Mouse (Mus musculus): Measurements from ENCODE around the gene Srrd. TPM values are rescaled to one million over a fixed set of nuclear protein-coding genes. Genes with fewer than 3 reads are reported as not detected.
"Not testable (repeated sequence)": the region's sequence is repeated elsewhere in the genome, so short reads cannot be mapped to it uniquely, and the experiment has no call there.

Gene Srrd
- polyA plus RNA-seq, 1 experiment from 2014 or later = 10.4 TPM

DNA sequence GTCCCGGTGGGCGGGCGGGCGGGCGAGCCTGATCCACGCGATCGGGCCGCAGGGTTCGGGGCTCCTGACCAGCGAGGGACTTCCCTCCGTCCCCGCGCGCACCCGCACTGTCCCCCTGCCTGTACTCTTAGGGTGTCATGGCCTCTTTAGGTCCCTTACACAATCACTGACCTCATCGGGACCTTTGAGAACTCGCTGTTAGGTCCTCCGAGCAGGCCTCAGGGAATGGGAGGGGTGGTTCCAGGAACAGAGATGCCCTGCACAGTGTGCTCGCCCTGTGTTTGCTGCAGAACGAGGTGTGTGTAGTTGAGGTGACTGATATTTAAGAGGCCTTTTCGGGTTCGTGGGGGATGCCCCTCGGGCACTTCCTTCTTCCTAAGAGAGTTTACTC lies 360 bp upstream of the Srrd start:
- Histone ChIP-seq H3K36me3 (ENCODE audit: inconsistent target) (peaks cover 33% of the 10 kb centered on the region), H3K79me2 (ENCODE audit: inconsistent target) (peaks cover 35% of the 10 kb centered on the region), H3K4me3 (ENCODE audit: inconsistent target) (peak overlapping the region; percentile 69), H3K27ac (peak overlapping the region; percentile 52)
- 0% methylated on average over 23 of the region's 24 CpGs for WGBS (ENCODE audit: missing documents)

GRCm38 (mm10) chr5:112339215-112339614 lies 3.6 kb downstream of the Srrd start:
- Histone ChIP-seq H3K36me3 (ENCODE audit: inconsistent target) (peaks cover 52% of the 10 kb centered on the region), H3K27ac (no peak overlapping the region), H3K79me2 (ENCODE audit: inconsistent target) (peaks cover 27% of the 10 kb centered on the region), H3K4me3 (ENCODE audit: inconsistent target) (no peak overlapping the region)
- WGBS (ENCODE audit: missing documents) = 98% methylated on average over 6 of the region's 7 CpGs

DNA sequence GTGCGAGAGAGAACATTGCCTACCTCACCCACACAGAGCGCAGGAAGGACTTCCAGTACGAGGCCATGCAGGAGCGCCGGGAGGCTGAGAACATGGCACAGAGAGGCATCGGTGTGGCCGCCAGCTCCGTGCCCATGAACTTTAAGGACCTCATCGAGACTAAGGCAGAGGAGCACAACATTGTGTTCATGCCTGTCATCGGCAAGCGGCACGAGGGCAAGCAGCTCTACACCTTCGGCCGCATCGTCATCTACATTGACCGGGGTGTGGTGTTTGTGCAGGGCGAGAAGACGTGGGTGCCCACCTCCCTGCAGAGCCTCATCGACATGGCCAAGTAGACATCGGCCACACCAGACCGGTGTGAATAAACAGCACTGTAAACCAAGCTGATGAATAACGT lies 5.8 kb downstream of the Srrd start:
- Histone ChIP-seq H3K27ac (no peak overlapping the region), H3K36me3 (ENCODE audit: inconsistent target) (peaks cover 73% of the 10 kb centered on the region), H3K4me3 (ENCODE audit: inconsistent target) (no peak overlapping the region), H3K79me2 (ENCODE audit: inconsistent target) (peaks cover 20% of the 10 kb centered on the region)
- 94% methylated on average over 22 of the region's 22 CpGs for whole genome bisulfite sequencing (ENCODE audit: missing documents)

DNA sequence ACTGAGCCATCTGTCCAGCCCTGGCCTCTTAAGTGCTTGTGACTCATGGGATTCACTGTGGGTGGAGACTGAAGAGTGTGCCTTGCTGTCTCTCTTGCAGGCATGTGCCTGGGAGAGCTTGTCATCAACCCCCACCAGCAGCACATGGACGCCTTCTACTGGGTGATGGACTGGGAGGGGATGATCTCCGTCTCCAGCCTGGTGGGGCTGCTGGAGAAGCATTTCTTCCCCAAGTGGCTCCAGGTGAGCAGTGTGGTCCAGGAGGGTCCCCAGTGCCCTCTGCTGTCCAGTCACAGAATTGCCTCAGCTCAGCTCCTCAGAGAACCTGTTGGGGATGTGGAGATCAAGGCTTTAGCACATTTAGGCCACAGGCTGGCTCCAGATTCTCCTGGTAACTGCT lies 7.4 kb downstream of the Srrd start:
- H3K36me3 ChIP-seq (ENCODE audit: inconsistent target) = peaks cover 88% of the 10 kb centered on the region
- H3K27ac ChIP-seq = no peak overlapping the region
- 73% methylated on average over 2 of the region's 2 CpGs for WGBS (ENCODE audit: missing documents)
- H3K4me3 ChIP-seq (ENCODE audit: inconsistent target) = no peak overlapping the region
- H3K79me2 ChIP-seq (ENCODE audit: inconsistent target) = peaks cover 13% of the 10 kb centered on the region

DNA sequence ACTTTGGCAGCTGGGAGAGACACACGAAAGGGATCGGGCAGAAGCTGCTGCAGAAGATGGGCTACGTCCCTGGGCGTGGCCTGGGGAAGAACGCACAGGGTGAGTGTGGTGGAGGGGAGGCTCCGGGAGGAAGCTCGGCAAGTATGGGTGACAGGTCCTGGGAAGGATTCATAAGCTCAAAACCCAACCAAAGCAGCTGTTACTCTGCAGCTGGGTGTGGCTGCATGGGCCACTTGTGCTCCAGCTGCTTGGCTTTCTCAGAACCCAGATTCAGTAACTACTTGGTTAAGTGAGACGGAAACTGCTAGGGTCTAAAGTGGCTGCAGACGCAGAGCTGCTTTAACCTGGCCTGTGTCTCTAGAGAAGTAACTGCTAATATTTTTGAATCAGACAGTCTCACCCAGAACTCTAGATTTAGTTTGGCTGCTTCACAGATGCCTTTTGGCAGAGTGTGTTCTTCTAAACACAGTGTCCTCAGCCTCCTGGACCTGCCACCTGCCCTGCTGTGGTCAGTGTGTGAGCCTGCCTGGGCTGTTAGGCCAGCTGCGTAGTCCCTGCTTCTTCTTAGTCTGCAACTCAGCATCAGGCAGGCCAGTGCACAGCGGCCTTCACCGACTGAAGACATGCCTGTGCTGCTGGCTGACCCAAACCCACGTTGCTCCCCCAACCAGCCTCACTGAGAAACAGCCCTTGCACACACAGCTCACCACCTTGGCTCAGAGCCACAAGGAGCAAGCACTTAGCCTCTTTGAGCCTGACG lies 12.9 kb downstream of the Srrd start:
- no peak overlapping the region for H3K4me3 ChIP-seq (ENCODE audit: inconsistent target)
- H3K79me2 ChIP-seq (ENCODE audit: inconsistent target) = peaks cover 32% of the 10 kb centered on the region
- H3K36me3 ChIP-seq (ENCODE audit: inconsistent target) = peaks cover 73% of the 10 kb centered on the region
- no peak overlapping the region for H3K27ac ChIP-seq
- 94% methylated on average over 14 of the region's 14 CpGs for WGBS (ENCODE audit: missing documents)

- H3K27ac ChIP-seq = no peak overlapping the region
- H3K79me2 ChIP-seq (ENCODE audit: inconsistent target) = peaks cover 32% of the 10 kb centered on the region
- H3K4me3 ChIP-seq (ENCODE audit: inconsistent target) = no peak overlapping the region
- H3K36me3 ChIP-seq (ENCODE audit: inconsistent target) = peaks cover 53% of the 10 kb centered on the region
- over 99% methylated on average over 15 of the region's 15 CpGs for WGBS (ENCODE audit: missing documents)
These were observed 15.0 kb downstream of the Srrd start for GRCm38 (mm10) chr5:112327854-112328253.

DNA sequence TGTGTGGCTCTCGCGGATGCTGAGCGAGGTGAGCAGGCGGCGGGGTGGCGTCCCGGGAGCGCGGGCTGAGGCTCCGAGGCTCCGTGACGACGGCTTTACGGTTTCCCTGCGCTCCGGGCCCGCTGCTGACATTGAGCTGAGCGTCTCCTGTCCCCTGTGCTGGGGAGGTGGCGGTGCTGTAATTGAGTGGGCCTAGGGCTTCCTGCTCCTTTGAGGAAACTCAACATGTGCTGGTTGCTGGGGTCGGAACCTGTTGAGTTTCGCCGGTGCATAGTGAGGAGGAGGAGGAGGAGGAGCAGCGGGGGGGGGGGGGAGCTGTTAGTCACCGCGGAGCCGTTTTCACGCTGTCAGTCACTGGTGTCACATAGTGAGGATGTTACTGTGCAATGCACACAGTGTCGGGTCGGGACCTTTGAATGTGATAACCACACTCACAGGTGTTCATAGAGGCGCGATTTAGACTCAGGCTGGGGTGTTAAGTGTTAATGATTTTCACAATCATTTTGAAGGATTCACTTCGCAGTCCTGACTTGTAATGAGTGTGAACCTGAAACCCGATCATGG lies 16.3 kb downstream of the Srrd start:
- Histone ChIP-seq H3K4me3 (ENCODE audit: inconsistent target) (peak overlapping the region; percentile 91), H3K27ac (peak overlapping the region; percentile 39), H3K79me2 (ENCODE audit: inconsistent target) (peaks cover 32% of the 10 kb centered on the region), H3K36me3 (ENCODE audit: inconsistent target) (peaks cover 40% of the 10 kb centered on the region)
- WGBS (ENCODE audit: missing documents) = 3% methylated on average over 31 of the region's 33 CpGs

GRCm38 (mm10) chr5:112325546-112326445 lies 17.0 kb downstream of the Srrd start, which contains the start of gene Tfip11:
Gene Tfip11, plus strand, starts transcription at chr5:112326358.
- 6% methylated on average over 48 of the region's 48 CpGs for WGBS (ENCODE audit: missing documents)
- Histone ChIP-seq H3K27ac (peak within 1 kb of the TSS; percentile 91), H3K36me3 (ENCODE audit: inconsistent target) (peaks cover 32% of the 10 kb centered on the region), H3K4me3 (ENCODE audit: inconsistent target) (peak within 1 kb of the TSS; percentile 91), H3K79me2 (ENCODE audit: inconsistent target) (peaks cover 32% of the 10 kb centered on the region)

- Histone ChIP-seq H3K4me3 (ENCODE audit: inconsistent target) (peak overlapping the region; percentile 91), H3K79me2 (ENCODE audit: inconsistent target) (peaks cover 32% of the 10 kb centered on the region), H3K36me3 (ENCODE audit: inconsistent target) (peaks cover 23% of the 10 kb centered on the region), H3K27ac (peak overlapping the region; percentile 91)
- 2% methylated on average over 24 of the region's 24 CpGs for WGBS (ENCODE audit: missing documents)
These were observed 17.9 kb downstream of the Srrd start for GRCm38 (mm10) chr5:112324637-112325545.

DNA sequence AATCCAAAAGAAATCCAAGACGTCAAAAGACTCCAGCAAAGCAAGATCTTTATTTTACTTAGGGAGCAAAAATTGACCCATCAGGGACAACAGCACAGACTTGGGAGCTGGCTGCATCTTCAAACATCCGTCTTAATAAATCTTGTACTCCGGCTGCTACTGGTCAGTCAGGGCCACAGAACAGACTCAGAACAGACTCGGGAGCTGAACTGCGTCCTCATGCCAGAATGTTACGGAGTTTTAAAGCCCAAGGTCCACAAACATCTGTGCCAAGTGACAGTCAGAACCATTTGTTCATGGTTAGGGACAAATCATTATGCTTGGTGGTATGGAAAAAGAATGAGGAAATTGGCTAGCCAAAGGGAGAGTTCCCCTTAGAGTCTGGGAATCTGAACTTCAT lies 19.6 kb downstream of the Srrd start:
- Histone ChIP-seq H3K36me3 (ENCODE audit: inconsistent target) (peaks cover 7% of the 10 kb centered on the region; the same call in 1 of the 2 replicates), H3K79me2 (ENCODE audit: inconsistent target) (peaks cover 20% of the 10 kb centered on the region), H3K27ac (no peak overlapping the region), H3K4me3 (ENCODE audit: inconsistent target) (no peak overlapping the region)
- 98% methylated on average over 6 of the region's 6 CpGs for WGBS (ENCODE audit: missing documents)

DNA sequence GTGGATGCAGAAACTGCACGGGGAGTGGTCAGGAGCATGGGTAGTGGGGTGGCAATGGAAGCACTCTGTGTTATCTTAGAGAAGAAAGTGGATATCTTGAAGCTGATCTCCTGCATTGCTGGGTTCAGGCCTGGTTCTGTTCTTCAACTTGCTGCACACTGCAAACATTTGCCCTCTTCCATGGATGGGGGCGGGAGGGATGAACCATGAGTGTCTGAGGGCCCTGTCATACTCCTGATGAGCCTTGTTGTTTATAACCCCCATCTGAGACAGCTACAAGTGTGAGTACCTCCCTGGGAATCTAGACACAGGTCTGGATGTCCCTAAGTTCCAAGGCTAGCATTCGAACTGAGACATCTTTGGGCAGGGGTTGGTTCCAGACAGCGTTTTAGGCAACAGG lies 21.5 kb downstream of the Srrd start:
- Histone ChIP-seq H3K27ac (no peak overlapping the region), H3K79me2 (ENCODE audit: inconsistent target) (peaks cover 1% of the 10 kb centered on the region; the same call in 1 of the 2 replicates), H3K4me3 (ENCODE audit: inconsistent target) (no peak overlapping the region), H3K36me3 (ENCODE audit: inconsistent target) (no peaks in the 10 kb centered on the region)
- 95% methylated on average over 4 of the region's 4 CpGs for WGBS (ENCODE audit: missing documents)

- H3K27ac ChIP-seq = no peak overlapping the region
- H3K36me3 ChIP-seq (ENCODE audit: inconsistent target) = no peaks in the 10 kb centered on the region
- no peak overlapping the region for H3K4me3 ChIP-seq (ENCODE audit: inconsistent target)
- no peaks in the 10 kb centered on the region for H3K79me2 ChIP-seq (ENCODE audit: inconsistent target)
- WGBS (ENCODE audit: missing documents) = 87% methylated on average over 6 of the region's 6 CpGs
These were observed 21.9 kb downstream of the Srrd start for GRCm38 (mm10) chr5:112320936-112321335.

GRCm38 (mm10) chr5:112320379-112320778 lies 22.5 kb downstream of the Srrd start:
- no peak overlapping the region for H3K27ac ChIP-seq
- no peaks in the 10 kb centered on the region for H3K79me2 ChIP-seq (ENCODE audit: inconsistent target)
- peaks cover 5% of the 10 kb centered on the region; the same call in 1 of the 2 replicates for H3K36me3 ChIP-seq (ENCODE audit: inconsistent target)
- 74% methylated on average over 5 of the region's 5 CpGs for WGBS (ENCODE audit: missing documents)
- H3K4me3 ChIP-seq (ENCODE audit: inconsistent target) = no peak overlapping the region

- not testable (repeated sequence) for H3K27ac ChIP-seq; H3K79me2 ChIP-seq (ENCODE audit: inconsistent target); H3K4me3 ChIP-seq (ENCODE audit: inconsistent target)
- 80% methylated on average over 2 of the region's 2 CpGs for WGBS (ENCODE audit: missing documents)
- H3K36me3 ChIP-seq (ENCODE audit: inconsistent target) = peaks cover 14% of the 10 kb centered on the region; the same call in 1 of the 2 replicates
These were observed 23.5 kb downstream of the Srrd start for GRCm38 (mm10) chr5:112319343-112319742.

All from macrophage (primary cell).